Mouse (Mus musculus) thymus, adult 18-20 months (tissue): ENCODE measurements around the gene Kazn.
A peak's percentile ranks its signal among the peaks of the same experiment; 100 is the strongest.

Source experiments
- DNase-seq, 2 experiments: peaks; one replicate each; pipeline ENCODE4 v3.0.0; 2022; ENCODE audit warnings: mixed read lengths in 2 of 2

The Kazn gene

GRCm38 (mm10) chr4:142239240-142240126, at the start of gene Kazn:
Gene Kazn (minus strand): TSS chr4:142239401.
- peak; percentile 38 to 45 for DNase-seq

GRCm38 (mm10) chr4:142285471-142285870, 46.3 kb upstream of the Kazn start:
- no peak for DNase-seq

- DNase-seq = no peak
These were observed 44.7 kb upstream of the Kazn start for GRCm38 (mm10) chr4:142283867-142284266.

- DNase-seq = no peak
These were observed 39.0 kb upstream of the Kazn start for GRCm38 (mm10) chr4:142278197-142278575.

- DNase-seq = no peak
These were observed 38.4 kb upstream of the Kazn start for GRCm38 (mm10) chr4:142277481-142278196.

- DNase-seq = no peak
These were observed 36.0 kb upstream of the Kazn start for GRCm38 (mm10) chr4:142275242-142275641.

GRCm38 (mm10) chr4:142274441-142275234, 35.4 kb upstream of the Kazn start:
- DNase-seq = no peak

- DNase-seq = no peak
These were observed 32.3 kb upstream of the Kazn start for GRCm38 (mm10) chr4:142271506-142271905.

GRCm38 (mm10) chr4:142267832-142268231, 28.6 kb upstream of the Kazn start:
- no peak for DNase-seq

GRCm38 (mm10) chr4:142267348-142267819, 28.2 kb upstream of the Kazn start:
- no peak for DNase-seq

- no peak for DNase-seq
These were observed 25.1 kb upstream of the Kazn start for GRCm38 (mm10) chr4:142264335-142264734.

- no peak for DNase-seq
These were observed 22.5 kb upstream of the Kazn start for GRCm38 (mm10) chr4:142261725-142262124.

GRCm38 (mm10) chr4:142258730-142259129, 19.5 kb upstream of the Kazn start:
- DNase-seq = no peak

- DNase-seq = no peak
These were observed 14.9 kb upstream of the Kazn start for GRCm38 (mm10) chr4:142254088-142254487.

GRCm38 (mm10) chr4:142251471-142252354, 12.5 kb upstream of the Kazn start:
- no peak for DNase-seq

- DNase-seq = no peak
These were observed 10.9 kb upstream of the Kazn start for GRCm38 (mm10) chr4:142250054-142250453.

- DNase-seq = no peak
These were observed 10.2 kb upstream of the Kazn start for GRCm38 (mm10) chr4:142249401-142249800.

GRCm38 (mm10) chr4:142248426-142248825, 9.2 kb upstream of the Kazn start:
- DNase-seq = peak in 1 of 2 experiments; percentile 16

GRCm38 (mm10) chr4:142246698-142247097, 7.5 kb upstream of the Kazn start:
- no peak for DNase-seq

GRCm38 (mm10) chr4:142244641-142245040, 5.4 kb upstream of the Kazn start:
- no peak for DNase-seq

- no peak for DNase-seq
These were observed 3.7 kb upstream of the Kazn start for GRCm38 (mm10) chr4:142242750-142243383.
